Mouse (Mus musculus) yolk sac, embryonic 10.5 days (tissue): Measurements from ENCODE around the gene Ccnl2.

Experiments used
- DNase-seq: peaks from one replicate; pipeline ENCODE4 v3.0.0-alpha.2; 2017; ENCODE audit warnings: low spot score

Ccnl2 gene

GRCm38 (mm10) chr4:155839483-155839910 lies 27.2 kb downstream of the Ccnl2 start, which contains the start of gene Mxra8:
Mxra8 (plus strand) TSS chr4:155839680.
- peak; percentile 88 for DNase-seq

DNA sequence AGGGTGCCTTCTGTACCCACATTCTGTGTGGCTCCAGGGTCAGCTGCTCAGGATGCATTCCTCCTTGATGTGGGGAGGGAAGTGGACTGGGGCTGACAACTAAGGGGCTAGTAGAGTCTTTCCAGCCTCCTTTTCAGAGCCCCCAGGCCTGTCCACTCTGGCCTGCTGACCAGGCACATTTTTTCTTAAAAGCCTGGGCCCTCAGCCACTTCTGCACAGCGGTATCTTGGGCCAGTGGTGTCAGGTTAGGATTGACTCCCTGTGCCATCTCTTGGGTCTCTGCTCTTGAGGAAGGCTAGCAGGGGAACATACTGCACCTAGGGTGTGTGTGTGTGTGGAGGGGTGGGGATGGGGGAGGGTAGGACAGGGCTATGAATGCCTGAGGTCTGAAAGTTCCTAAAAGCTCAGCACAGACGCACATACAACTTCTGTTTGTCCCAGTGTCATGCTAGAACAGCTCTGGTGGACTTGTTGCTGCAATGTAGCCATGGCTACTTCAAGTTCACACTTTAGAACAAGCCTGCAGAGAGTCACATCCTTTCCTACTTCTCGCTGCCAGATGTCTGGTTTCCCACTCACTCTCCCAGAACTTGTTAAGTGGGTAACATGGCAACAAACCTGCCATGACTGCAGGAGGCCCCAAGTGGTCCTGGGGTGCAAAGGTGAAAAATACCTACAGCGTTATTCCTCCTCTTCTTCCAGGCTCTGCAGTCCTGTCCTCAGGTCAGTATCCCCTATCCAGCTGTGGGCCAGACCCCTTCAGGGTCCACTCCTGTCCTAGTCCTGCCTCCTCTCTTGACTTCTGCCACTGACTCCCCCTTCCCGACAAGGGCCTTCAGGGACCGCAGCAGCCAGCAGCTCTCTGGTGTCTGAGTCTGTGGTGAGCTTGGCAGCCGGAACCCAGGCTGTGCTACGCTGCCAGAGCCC lies 28.1 kb downstream of the Ccnl2 start:
- no peak for DNase-seq

DNA sequence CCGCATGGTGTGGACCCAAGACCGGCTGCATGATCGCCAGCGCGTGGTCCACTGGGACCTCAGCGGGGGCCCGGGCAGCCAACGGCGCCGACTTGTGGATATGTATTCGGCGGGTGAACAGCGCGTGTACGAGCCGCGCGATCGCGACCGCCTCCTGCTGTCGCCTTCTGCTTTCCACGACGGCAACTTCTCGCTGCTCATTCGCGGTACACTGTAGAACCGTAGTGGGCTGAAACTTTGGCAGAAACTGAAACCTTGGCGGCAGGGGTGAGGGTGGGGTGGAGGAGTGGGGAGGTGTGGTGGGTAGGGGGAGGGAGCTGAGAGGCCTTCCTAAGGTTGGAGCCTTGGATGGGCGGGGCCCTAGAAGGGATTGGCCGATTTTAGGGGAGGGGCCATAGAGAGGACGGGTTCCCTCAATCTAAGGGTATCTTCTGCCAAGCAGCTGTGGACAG lies 28.7 kb downstream of the Ccnl2 start:
- peak; percentile 64 for DNase-seq

GRCm38 (mm10) chr4:155841651-155842270 lies 29.5 kb downstream of the Ccnl2 start:
- no peak for DNase-seq

DNA sequence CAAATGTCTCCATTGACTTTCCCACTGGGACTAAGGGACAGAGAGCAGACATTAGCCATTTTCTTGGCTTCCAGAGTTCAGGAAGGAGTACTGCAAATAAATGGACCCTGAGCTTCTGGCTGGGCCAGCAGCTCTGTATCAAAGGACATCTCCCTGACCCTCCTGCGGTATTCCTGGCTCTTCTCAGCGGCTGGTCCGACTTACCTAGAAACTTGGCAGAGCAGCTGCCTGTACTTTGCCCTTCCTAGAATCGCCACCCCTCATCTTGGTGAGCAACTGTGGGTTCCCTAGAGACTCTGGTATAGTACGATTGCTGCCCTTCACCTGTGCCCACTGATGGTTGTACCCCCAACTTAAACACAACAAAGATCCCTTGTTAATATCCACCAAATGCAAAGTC lies 30.9 kb downstream of the Ccnl2 start:
- no peak for DNase-seq

- peak; percentile 92 for DNase-seq
These were observed 34.7 kb downstream of the Ccnl2 start, which contains the start of gene Dvl1 for GRCm38 (mm10) chr4:155846871-155847578. Dvl1 (plus strand) TSS chr4:155847402.

GRCm38 (mm10) chr4:155847591-155848352 lies 35.5 kb downstream of the Ccnl2 start:
- DNase-seq: peak; percentile 55

DNA sequence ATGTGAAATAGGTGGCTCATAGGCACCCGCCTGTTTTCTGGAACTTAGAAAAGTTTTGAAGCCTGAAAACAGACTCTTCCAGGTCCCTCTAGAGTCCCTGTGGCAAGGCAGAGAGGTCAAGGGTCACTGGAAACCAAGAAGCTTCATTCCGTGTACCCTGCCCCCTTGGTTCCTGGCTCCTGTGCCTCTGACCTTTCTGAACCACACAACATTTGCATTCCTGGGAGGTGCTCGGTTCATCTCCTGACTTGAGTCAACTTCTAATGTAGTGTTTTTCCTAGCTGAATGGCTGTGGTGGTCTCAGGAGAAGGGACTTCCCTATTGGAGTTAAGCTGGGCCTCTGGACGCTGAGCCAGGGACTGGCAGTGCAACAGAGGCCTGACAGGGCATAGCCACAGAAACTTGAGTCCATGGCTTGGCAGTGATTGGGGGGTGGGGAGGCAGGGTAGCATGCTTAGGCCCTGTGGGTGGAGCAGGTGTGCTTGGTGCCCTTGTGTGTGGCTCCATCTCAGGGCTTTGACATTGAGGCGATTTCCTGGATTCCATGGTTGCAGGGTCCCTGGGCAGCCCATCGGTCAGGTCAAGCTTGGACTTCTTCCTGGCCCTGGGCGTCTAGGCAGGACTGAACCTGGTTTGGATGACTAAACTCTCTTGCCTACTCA lies 36.3 kb downstream of the Ccnl2 start:
- peak; percentile 80 for DNase-seq

DNA sequence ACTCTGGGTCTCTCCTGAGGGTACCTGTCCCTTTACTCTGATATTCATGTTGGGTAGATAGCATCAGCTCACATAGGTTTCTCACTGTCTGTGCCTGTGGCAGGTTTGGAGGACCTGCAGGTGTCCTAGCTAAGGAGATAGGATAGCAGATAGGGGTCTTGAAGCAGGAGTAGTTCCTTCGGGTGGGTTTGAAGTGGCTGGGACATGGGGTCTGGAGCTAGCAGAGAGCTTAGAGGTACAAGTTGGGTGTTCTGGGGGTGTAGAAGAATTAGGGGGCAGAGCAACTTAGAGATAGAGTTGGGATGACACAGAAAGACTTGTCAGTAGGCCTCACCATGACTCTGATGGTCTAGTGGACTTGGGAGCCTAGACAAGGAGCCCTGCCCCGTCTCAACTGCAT lies 37.1 kb downstream of the Ccnl2 start:
- no peak for DNase-seq

DNA sequence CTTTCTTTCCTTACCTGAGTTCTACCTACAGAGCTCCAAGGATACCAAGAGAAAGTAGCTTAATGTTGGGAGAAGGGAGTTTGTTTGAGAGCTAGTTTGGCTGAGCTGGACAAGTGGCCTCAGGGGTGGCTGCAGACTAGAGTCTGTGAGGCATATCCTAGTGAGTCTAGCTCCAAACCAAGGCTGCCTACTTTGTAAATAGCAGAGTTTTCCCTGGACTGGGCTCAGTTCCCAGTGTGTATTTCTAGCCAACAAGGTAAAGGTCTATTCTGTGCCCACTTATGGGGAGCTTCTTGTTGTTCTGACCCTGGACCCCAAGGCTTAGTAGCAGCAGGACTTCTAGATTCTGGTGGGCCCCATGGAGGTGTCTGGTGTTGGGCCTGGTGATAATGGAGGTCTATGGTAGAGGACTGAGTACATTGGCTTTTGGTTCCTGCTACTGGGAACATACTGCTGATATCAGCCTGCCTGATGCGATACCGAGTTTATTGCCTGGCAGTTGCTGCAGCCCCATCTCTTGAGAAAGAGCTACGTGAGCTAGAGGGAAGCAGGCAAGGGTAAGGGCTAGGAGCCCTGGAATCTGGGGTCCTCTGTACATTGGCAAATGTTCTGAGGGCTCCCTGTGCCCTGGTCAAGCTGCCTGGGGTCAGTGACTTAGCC lies 37.6 kb downstream of the Ccnl2 start:
- DNase-seq: no peak

- DNase-seq: no peak
These were observed 39.1 kb downstream of the Ccnl2 start for GRCm38 (mm10) chr4:155851368-155851767.

GRCm38 (mm10) chr4:155851951-155852411 lies 39.7 kb downstream of the Ccnl2 start:
- DNase-seq: no peak

DNA sequence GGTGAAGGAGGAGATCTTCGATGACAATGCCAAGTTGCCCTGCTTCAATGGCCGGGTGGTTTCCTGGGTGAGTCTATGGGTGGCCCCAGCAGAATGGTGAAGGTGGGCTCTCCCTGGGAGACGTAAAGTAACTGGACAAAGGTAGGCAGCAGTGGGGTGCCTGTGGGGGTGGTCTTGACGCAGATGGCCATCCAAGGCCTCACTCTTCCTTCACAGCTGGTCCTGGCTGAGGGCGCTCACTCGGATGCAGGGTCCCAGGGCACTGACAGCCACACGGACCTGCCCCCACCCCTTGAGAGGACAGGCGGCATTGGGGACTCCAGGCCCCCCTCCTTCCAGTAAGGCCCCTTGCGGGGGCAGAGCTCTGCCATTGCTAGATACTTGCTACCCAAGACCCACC lies 41.1 kb downstream of the Ccnl2 start:
- DNase-seq: no peak

- no peak for DNase-seq
These were observed 42.7 kb downstream of the Ccnl2 start for GRCm38 (mm10) chr4:155854991-155855390.

GRCm38 (mm10) chr4:155856071-155856470 lies 43.8 kb downstream of the Ccnl2 start:
- DNase-seq: no peak

- no peak for DNase-seq
These were observed 44.6 kb downstream of the Ccnl2 start for GRCm38 (mm10) chr4:155856881-155857280.

DNA sequence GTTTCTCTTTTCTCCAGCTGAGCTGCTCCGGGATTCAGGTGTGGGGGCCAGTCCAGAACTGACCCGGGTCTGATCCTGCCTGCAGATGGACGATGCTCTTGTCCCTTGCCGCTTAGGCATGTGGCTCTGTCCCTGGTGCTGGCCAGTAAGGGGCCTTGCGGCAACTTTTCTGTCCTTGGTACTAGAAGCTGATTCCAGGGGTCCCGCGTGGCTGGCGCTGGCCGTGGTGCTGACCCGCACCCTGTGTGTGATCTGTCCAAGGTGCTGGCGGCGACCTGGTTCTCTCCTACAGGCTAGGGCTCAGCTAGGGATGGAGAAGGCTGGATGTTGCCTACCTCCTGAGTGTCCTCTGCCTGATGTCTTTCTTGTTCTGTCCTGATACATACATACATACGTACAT lies 47.0 kb downstream of the Ccnl2 start:
- peak; percentile 74 for DNase-seq

- no peak for DNase-seq
These were observed 49.5 kb downstream of the Ccnl2 start for GRCm38 (mm10) chr4:155861787-155862186.

DNA sequence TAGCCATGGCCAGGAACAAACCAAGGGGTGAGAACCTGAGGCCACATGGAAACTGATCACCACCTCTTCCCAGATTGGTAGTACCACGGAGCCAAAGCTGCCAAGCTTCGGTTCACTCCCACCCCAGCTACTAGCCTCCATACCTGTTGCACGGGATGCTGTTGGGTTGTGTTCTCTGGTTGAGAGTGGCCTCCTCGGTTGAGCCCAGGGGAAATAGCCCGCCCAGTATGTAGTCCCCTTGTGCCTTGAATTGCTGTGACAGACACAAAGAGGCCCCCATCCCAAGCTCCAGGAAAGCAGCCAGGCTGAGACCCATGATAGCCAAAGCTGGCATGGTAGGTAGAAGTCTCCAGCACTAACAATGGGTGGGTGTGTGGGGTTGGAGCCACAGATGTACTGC lies 50.7 kb downstream of the Ccnl2 start, which contains the start of gene Tas1r3:
Gene Tas1r3, minus strand, starts transcription at position 362 of the 400 bp plus-strand sequence.
- DNase-seq: no peak

- no peak for DNase-seq
These were observed 56.5 kb downstream of the Ccnl2 start for GRCm38 (mm10) chr4:155868614-155869298.
